Mouse (Mus musculus): ENCODE results near the gene Keap1. TPM values are rescaled to one million over a fixed set of nuclear protein-coding genes. Genes with fewer than 3 reads are reported as not detected.
"Not testable (repeated sequence)": the region's sequence is repeated elsewhere in the genome, so short reads cannot be mapped to it uniquely, and the experiment has no call there.

Keap1 gene
- total RNA-seq, 2 experiments from 2014 or later = 47.9 to 50.8 TPM

DNA sequence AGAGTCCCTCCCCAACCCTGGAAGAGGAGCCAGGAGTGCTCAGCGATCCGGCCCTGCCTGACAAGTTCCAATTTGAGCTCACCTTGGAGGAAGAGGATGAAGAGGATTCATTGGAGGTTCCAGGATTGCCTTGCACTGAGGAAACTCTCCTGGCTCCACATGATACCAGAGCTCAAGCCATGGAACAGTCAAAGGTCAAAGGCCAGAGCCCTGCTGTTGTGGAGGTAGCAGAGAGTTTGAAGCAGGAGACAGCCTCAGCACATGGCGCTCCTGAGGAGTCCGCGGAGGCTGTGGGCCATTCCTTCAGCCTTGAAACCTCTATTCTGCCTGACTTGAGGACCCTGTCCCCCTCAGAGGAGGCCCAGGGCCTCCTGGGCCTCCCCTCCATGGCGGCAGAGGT, 28.3 kb downstream of the Keap1 start:
- no peak for DNase-seq (ENCODE audit: extremely low spot score in 1 of 2, low spot score in 2 of 2)
- intact Hi-C loops (cut with DNase I) = no loop called here

- no peak for DNase-seq (ENCODE audit: extremely low spot score in 1 of 2, low spot score in 2 of 2)
- intact Hi-C loops (cut with DNase I) = no loop called here
These were observed 30.5 kb downstream of the Keap1 start for GRCm38 (mm10) chr9:21208626-21209025.

- intact Hi-C loops (cut with DNase I) = no loop called here
These were observed 32.3 kb downstream of the Keap1 start for GRCm38 (mm10) chr9:21206848-21207247.

DNA sequence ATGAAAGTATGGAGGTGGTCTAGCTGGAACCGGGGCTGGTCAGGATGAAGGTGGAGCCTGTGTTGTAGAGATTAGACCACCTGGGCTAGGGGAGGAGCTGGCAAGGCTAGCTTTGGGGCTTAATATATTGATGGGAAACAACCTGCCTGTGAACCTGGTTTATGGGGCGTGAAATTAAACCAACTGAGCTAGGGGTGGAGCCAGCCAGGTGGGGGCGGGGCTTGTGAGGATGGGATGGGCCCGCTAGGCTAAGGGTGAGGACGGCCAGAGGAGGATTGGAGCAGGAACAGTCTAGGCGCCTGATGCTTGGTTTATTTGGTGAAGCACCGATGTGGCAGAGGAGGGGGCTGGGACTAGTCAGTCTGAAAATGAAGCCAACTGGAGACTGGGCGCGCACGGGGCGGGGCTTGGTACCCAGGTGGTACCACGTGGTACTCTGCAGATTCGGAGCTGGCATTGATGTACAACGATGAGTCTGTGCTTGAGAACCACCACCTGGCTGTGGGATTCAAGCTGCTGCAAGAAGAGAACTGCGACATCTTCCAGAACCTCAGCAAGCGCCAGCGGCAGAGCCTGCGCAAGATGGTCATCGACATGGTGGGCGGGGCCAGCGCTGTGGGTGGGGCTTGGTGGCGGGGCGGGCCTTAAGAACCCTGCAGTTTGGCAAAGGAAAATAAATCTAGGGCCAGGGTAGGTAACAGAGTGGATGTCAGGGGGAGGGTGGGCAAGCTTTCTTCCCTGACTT, 34.5 kb downstream of the Keap1 start:
- intact Hi-C loops (cut with DNase I) = no loop called here
- DNase-seq (ENCODE audit: extremely low spot score in 1 of 2, low spot score in 2 of 2) = peak in 1 of 2 experiments; percentile 57

More at GRCm38 (mm10) chr9:21206848-21207247, 32.3 kb downstream of the Keap1 start:
- DNase-seq (ENCODE audit: extremely low spot score in 1 of 2, low spot score in 2 of 2) = no peak

DNA sequence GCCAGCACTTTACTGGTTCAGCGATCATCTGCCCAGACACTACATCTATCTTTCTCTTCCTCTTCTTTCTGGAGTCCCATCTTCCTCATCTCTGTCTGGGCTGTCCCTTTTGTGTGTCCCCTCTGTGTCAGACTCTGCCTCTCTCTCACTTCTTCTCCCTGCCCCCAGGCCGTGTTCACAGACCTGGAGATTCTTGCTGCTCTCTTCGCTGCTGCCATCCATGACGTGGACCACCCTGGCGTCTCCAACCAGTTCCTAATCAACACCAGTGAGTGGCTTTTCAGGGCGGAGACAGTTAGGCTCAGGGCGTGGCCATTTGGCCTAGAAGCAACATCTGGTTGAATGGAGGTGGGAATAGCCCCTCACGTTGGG, 35.0 kb downstream of the Keap1 start:
- intact Hi-C loops (cut with DNase I) = no loop called here

DNA sequence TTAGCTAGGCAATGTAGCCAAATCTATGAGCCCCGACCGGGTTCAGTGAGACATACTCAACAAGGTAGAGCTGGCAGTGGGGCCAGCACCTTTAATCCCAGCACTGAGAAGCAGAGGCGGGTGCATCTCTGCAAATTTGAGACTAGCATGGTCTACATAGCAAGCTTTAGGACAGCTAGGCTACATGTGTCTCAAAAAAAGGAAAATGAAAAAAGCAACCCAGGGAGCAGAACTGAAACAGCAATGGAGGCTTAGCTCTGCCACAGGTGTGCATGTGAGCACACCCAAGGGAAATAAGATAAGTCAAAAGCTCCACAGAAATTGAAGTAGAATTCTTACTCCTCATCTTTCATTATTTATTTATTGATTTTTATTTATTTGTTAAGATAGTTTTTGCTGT, 40.2 kb downstream of the Keap1 start:
- no peak for DNase-seq (ENCODE audit: extremely low spot score in 1 of 2, low spot score in 2 of 2)
- intact Hi-C loops (cut with DNase I) = loop anchor here (5.0 kb wide), 1 partner anchor 37 kb away; no protein-coding TSS in a partner anchor

More for the DNA sequence above, 35.0 kb downstream of the Keap1 start:
- no peak for DNase-seq (ENCODE audit: extremely low spot score in 1 of 2, low spot score in 2 of 2)

DNA sequence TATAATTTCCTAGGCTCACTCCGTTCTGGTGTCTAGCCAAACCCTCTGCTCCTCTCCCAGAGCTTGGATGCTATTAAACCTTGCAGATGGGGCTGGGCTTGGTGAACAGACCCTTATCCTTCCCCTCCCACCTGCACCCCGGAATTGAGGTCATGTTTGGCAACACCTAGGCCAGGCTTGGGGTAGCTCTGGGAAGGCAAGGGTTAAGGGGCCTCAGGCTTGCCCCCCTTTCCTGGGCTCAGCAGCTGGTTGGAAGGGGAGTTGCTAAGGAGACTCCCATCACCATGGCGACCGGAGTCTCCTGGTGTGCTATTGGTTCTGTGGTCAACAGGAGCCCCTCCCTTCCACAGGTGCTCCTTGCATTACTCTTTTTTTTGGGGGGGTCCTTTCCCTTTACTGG, 41.2 kb downstream of the Keap1 start:
- peak; percentile 82 for DNase-seq (ENCODE audit: extremely low spot score in 1 of 2, low spot score in 2 of 2)
- intact Hi-C loops (cut with DNase I) = loop anchor here (5.0 kb wide), 1 partner anchor 36 kb away; no protein-coding TSS in a partner anchor

- DNase-seq (ENCODE audit: extremely low spot score in 1 of 2, low spot score in 2 of 2) = peak; percentile 58 to 73
- intact Hi-C loops (cut with DNase I) = loop anchor here (5.0 kb wide), 1 partner anchor 34 kb away; no protein-coding TSS in a partner anchor
These were observed 42.4 kb downstream of the Keap1 start for GRCm38 (mm10) chr9:21196521-21197433.

DNA sequence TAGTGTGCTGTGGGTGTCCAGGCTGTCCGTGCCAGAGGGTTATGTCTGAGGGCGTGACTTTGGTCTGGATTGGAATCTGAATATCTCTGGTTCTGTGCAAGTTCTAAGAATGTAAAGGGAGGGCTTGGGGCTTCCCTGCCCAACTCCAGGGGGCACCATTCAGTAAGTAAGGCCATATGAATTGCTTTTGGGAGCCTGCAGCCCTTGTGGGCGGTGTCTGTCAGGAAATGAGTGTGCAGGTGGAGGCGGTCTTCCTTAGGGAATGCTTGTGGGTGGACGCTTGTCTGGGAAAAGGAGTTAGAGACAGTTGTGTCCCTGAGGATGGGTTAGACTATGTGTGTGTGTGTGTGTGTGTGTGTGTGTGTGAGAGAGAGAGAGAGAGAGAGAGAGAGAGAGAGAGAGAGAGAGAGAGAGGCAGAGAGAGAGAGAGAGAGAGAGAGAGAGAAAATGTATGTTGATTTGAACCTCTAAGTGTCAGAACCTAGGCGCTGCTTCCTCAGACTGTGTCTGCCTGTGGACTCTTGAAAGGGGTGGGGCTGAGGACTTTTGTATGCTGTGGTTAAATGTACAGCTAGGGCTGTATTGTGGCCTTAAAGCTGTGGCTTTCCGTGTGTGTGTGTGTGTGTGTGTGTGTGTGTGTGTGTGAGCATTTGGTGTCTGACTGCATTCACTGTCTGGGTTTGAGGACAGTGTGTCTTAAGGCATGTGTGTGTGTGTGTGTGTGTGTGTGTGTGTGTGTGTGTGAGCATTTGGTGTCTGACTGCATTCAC, 43.2 kb downstream of the Keap1 start:
- DNase-seq (ENCODE audit: extremely low spot score in 1 of 2, low spot score in 2 of 2) = not testable (repeated sequence)
- intact Hi-C loops (cut with DNase I) = loop anchor here (5.0 kb wide), 1 partner anchor 34 kb away; no protein-coding TSS in a partner anchor

DNA sequence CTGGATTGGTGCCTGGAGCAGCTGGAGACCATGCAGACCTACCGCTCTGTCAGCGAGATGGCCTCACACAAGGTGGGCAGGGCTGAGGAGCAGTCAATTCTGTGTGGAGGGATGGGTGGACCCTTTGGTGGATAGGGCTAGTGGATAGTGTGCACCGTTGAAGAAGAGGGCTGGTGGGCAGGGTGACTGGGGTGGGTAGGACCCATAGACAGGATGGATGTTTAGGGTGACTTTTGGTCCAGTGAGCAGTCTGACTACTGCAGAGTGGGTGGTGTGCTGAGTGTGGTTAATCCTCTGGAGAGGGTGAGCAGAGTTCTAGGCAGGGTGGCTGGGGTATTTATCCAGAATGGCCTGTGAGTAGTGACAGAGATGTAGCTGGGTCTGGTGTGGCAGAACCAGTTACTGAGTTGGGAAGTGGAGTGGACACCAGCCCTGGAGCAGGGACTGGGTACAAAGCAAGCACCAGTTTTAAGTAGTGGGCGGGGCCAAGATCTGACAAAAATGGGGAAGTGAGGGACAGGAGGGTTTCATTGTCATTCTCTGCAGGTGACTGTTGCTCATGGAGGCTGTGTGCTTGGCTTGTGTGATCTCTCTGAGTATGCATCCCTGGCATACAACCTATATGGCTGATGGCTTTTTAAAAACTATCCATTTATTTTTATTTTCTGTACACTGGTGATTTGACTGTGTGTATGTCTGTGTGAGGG, 44.2 kb downstream of the Keap1 start:
- no peak for DNase-seq (ENCODE audit: extremely low spot score in 1 of 2, low spot score in 2 of 2)
- intact Hi-C loops (cut with DNase I) = loop anchor here (5.0 kb wide), 1 partner anchor 33 kb away; no protein-coding TSS in a partner anchor

DNA sequence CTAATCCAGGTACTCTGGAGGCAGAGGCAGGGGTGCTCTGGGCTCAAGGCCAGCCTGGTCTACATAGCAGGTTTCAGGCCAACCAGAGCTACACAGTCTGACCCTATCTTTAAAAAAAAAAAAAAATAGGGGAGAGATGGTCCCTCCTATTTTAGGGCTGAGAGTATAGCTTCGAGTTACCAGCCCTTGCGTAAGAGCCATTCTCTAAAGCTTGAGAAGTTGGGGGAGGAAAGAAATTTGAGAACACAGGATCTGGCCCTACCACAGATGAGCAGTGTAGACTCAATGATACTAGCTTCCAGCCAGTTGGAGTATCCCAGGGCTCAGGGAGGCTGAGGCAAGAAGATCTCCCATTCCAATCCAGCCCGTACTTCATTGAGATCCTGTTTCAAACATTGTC, 45.4 kb downstream of the Keap1 start:
- intact Hi-C loops (cut with DNase I) = no loop called here
- DNase-seq (ENCODE audit: extremely low spot score in 1 of 2, low spot score in 2 of 2) = no peak

- no peak for DNase-seq (ENCODE audit: extremely low spot score in 1 of 2, low spot score in 2 of 2)
- intact Hi-C loops (cut with DNase I) = no loop called here
These were observed 48.5 kb downstream of the Keap1 start for GRCm38 (mm10) chr9:21190670-21191069.

DNA sequence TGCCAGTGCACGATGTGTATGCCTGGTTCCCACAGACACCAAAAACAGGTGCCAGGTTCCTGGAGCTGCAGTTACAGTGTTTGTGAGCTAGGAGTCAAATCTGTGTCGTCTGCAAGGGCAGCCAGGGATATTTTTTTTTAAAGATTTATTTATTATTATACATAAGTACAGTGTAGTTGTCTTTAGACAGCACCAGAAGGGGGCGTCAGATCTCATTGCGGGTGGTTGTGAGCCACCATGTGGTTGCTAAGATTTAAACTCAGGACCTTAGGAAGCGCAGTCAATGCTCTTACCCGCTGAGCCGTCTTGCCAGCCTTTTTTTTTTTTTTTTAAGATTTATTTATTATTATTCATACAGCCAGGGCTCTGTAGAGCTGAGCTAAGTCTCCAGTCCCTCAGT, 49.3 kb downstream of the Keap1 start:
- no peak for DNase-seq (ENCODE audit: extremely low spot score in 1 of 2, low spot score in 2 of 2)

GRCm38 (mm10) chr9:21185436-21185835, 53.7 kb downstream of the Keap1 start:
- intact Hi-C loops (cut with DNase I) = no loop called here
- DNase-seq (ENCODE audit: extremely low spot score in 1 of 2, low spot score in 2 of 2) = no peak

More for the DNA sequence above, 49.3 kb downstream of the Keap1 start:
- intact Hi-C loops (cut with DNase I) = no loop called here

DNA sequence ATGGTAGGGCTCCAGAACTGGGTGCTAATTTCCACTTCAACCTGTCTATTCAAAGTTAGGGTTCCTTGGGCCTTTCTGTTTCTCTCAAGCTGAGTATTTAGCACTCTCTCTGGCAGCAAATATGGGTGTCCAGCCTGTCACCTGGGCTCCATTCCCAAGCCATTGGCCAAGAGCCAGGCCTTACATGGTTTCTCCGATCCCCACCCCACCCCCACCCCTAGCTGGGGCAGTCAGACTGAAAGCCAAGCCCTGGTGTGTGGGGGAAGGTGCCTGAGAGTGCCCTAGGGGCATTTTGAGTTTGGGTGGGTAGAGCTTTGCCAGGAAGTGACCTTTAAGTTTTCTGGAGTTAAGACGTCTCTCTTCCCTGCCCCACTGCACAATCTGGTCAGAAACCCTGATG, 54.4 kb downstream of the Keap1 start:
- no peak for DNase-seq (ENCODE audit: extremely low spot score in 1 of 2, low spot score in 2 of 2)
- intact Hi-C loops (cut with DNase I) = no loop called here

- intact Hi-C loops (cut with DNase I) = no loop called here
- peak in 1 of 2 experiments; percentile 64 for DNase-seq (ENCODE audit: extremely low spot score in 1 of 2, low spot score in 2 of 2)
These were observed 55.2 kb downstream of the Keap1 start for GRCm38 (mm10) chr9:21183905-21184413.

DNA sequence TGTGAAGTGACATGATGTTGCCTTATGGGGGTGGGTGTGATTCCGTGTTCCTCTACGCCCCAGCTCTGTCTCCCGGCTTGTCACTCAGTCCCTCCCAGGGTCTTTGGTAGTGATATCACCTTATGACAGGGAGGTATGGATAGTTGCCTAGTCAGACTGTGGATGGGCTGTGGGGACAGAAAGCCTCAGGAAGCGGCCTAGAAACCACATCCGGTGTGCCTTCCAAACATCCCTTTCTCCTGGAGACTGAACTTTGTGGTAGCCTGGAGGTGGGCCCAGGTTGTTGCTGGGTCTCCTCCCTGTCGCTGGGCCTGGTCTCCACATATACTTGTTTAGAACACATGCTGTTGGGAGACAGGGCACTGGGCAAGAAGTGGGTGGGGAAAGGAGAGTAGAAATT, 55.7 kb downstream of the Keap1 start:
- no peak for DNase-seq (ENCODE audit: extremely low spot score in 1 of 2, low spot score in 2 of 2)
- intact Hi-C loops (cut with DNase I) = no loop called here

Data from left cerebral cortex, postnatal 10 days (tissue).